ENCODE assay signal across 8 mouse cellular contexts in genomic region chr19:45659738-45660502, GRCm38 (mm10). TPM values are rescaled to one million over a fixed set of nuclear protein-coding genes. Genes with fewer than 3 reads are reported as not detected.
DNase-seq lines count a peak whose midpoint lies in the region; ATAC-seq lines count a peak whose summit lies in the region.

TSS of gene Fbxw4 (minus strand) at chr19:45660312.

- peak within 1 kb of the TSS; percentile 91 for H3K4me3 ChIP-seq in forebrain, embryonic 15.5 days
- H3K4me3 ChIP-seq in liver, embryonic 15.5 days (replicated peaks), result peak within 1 kb of the TSS; percentile 95
- H3K4me3 ChIP-seq in neural tube, embryonic 12.5 days, result peak within 1 kb of the TSS; percentile 75

- peak; percentile 90 for ATAC-seq in forebrain, embryonic 15.5 days (replicated peaks)
- peak; percentile 82 for ATAC-seq in liver, embryonic 15.5 days (ENCODE audit: insufficient read depth)
- peak; percentile 88 for ATAC-seq in neural tube, embryonic 12.5 days (ENCODE audit: low FRiP score, low read depth)

- peak within 1 kb of the TSS; percentile 92 for H3K27ac ChIP-seq in forebrain, embryonic 15.5 days (replicated peaks)
- peak within 1 kb of the TSS; percentile 95 for H3K27ac ChIP-seq in liver, embryonic 15.5 days (replicated peaks)
- H3K27ac ChIP-seq in neural tube, embryonic 12.5 days, result peak within 1 kb of the TSS; percentile 90

- H3K36me3 ChIP-seq in forebrain, embryonic 15.5 days, result no peaks in the 10 kb centered on the region
- no peaks in the 10 kb centered on the region for H3K36me3 ChIP-seq in liver, embryonic 15.5 days (replicated peaks)
- no peaks in the 10 kb centered on the region for H3K36me3 ChIP-seq in neural tube, embryonic 12.5 days

- H3K4me1 ChIP-seq in forebrain, embryonic 15.5 days, result peaks cover 27% of the 10 kb centered on the region
- H3K4me1 ChIP-seq in liver, embryonic 15.5 days (replicated peaks), result peaks cover 45% of the 10 kb centered on the region
- H3K4me1 ChIP-seq in neural tube, embryonic 12.5 days, result peaks cover 19% of the 10 kb centered on the region

- WGBS in forebrain, embryonic 15.5 days, result under 1% methylated on average over 89 of the region's 94 CpGs
- under 1% methylated on average over 92 of the region's 94 CpGs for WGBS in large intestine, adult 2 months
- WGBS in liver, embryonic 15.5 days (ENCODE audit: insufficient replicate concordance), result under 1% methylated on average over 82 of the region's 94 CpGs
- under 1% methylated on average over 93 of the region's 94 CpGs for WGBS in neural tube, embryonic 12.5 days

- intact Hi-C loops in heart, postnatal 14 days (cut with DNase I), result loop anchor here (5.0 kb wide), 2 partner anchors 87 to 88 kb away; partner anchors contain the start of gene Npm3

- DNase-seq in ES-CJ7 (ENCODE audit: low read depth, low spot score), result peak; percentile 9
- DNase-seq in cerebellum, adult 11 months, result peak; percentile 56
- peak; percentile 78 to 80 for DNase-seq in heart, postnatal 14 days
- DNase-seq in large intestine, adult 2 months (ENCODE audit: low read depth, low spot score), result peak; percentile 21
- DNase-seq in telencephalon, adult 2 months (ENCODE audit: low read depth, low spot score), result peak; percentile 38

- H3K4me2 ChIP-seq in forebrain, embryonic 15.5 days (replicated peaks), result peak within 1 kb of the TSS; percentile 65
- peak within 1 kb of the TSS; percentile 83 for H3K4me2 ChIP-seq in liver, embryonic 15.5 days
- peak within 1 kb of the TSS; percentile 84 for H3K4me2 ChIP-seq in neural tube, embryonic 12.5 days (replicated peaks)

- no peaks in the 10 kb centered on the region for H3K27me3 ChIP-seq in forebrain, embryonic 15.5 days
- no peaks in the 10 kb centered on the region for H3K27me3 ChIP-seq in liver, embryonic 15.5 days
- H3K27me3 ChIP-seq in neural tube, embryonic 12.5 days (replicated peaks), result no peaks in the 10 kb centered on the region

- H3K9me3 ChIP-seq in forebrain, embryonic 15.5 days, result no peaks in the 10 kb centered on the region
- no peaks in the 10 kb centered on the region for H3K9me3 ChIP-seq in liver, embryonic 15.5 days (replicated peaks)
- H3K9me3 ChIP-seq in neural tube, embryonic 12.5 days, result no peaks in the 10 kb centered on the region

- peak within 1 kb of the TSS; percentile 100 for H3K9ac ChIP-seq in forebrain, embryonic 15.5 days (replicated peaks)
- H3K9ac ChIP-seq in liver, embryonic 15.5 days, result peak within 1 kb of the TSS; percentile 100
- H3K9ac ChIP-seq in neural tube, embryonic 12.5 days, result peak within 1 kb of the TSS; percentile 96

RNA-seq across cellular contexts. Expression of gene Fbxw4, which starts in this region (rescaled TPM):
- 5.0 and 5.4 TPM in 2 replicates for polyA plus RNA-seq in forebrain, embryonic 15.5 days (2015; fragmentation: Nextera tagmentation; extraction: Ambion mirVana)
- 10 to 100 TPM; 24.3 to 24.8 TPM for total RNA-seq in heart, postnatal 14 days (2021)
- polyA plus RNA-seq in large intestine, adult 2 months (2012; rRNA removed), result 32.5 and 32.9 TPM in 2 replicates
- polyA plus RNA-seq in liver, embryonic 15.5 days (2015; fragmentation: Nextera tagmentation; extraction: Ambion mirVana), result 2.4 and 3.5 TPM in 2 replicates
- 5.4 and 5.9 TPM in 2 replicates for polyA plus RNA-seq in neural tube, embryonic 12.5 days (2016; fragmentation: Nextera tagmentation; extraction: Ambion mirVana)

Comparison
In these comparisons a context has a peak if more than half of its experiments do, and no peak if none do; other contexts are left out.
1. Peak in every context shown above with its lines: DNase-seq, ATAC-seq, H3K4me3 ChIP-seq and H3K27ac ChIP-seq.
2. DNase-seq: peak in every context shown above with its lines; median percentile 79 in heart, postnatal 14 days; 56 in cerebellum, adult 11 months; 38 in telencephalon, adult 2 months; 21 in large intestine, adult 2 months; 9 in ES-CJ7.